Mouse (Mus musculus) CH12.LX (cell line): ENCODE data around the gene Gm44596.

Experiments
- BHLHE40 ChIP-seq: IDR thresholded peaks from 2 replicates; pipeline ENCODE4 v1.6.1; 2011; ENCODE audit warnings: mild to moderate bottlenecking, low read depth, low read length, improper control_type of control experiment
- CHD2 ChIP-seq: IDR thresholded peaks from 2 replicates; pipeline ENCODE4 v1.6.1; 2011; ENCODE audit warnings: low read length, improper control_type of control experiment
- CTCF ChIP-seq, 2 experiments: IDR thresholded peaks in 1 of 2; conservative IDR thresholded peaks in 1 of 2; 2 replicates each; pipeline ENCODE4 v1.5.1; 2011 to 2012; ENCODE audit warnings: low read depth in 2 of 2, low read length in 2 of 2, improper control_type of control experiment in 1 of 2, inconsistent platforms in 1 of 2, mild to moderate bottlenecking in 1 of 2, moderate library complexity in 1 of 2
- ELF1 ChIP-seq: IDR thresholded peaks from 2 replicates; pipeline ENCODE4 v1.6.1; 2014; ENCODE audit warnings: low read depth, mild to moderate bottlenecking, inconsistent platforms, low read length, improper control_type of control experiment
- MEF2A ChIP-seq: IDR thresholded peaks from 2 replicates; pipeline ENCODE4 v1.6.1; 2014; ENCODE audit warnings: low read depth, mild to moderate bottlenecking, inconsistent platforms, low read length, improper control_type of control experiment, borderline replicate concordance
- USF2 ChIP-seq: conservative IDR thresholded peaks from 2 replicates; pipeline ENCODE4 v1.6.1; 2011; ENCODE audit warnings: low read depth, low read length, improper control_type of control experiment

DNA sequence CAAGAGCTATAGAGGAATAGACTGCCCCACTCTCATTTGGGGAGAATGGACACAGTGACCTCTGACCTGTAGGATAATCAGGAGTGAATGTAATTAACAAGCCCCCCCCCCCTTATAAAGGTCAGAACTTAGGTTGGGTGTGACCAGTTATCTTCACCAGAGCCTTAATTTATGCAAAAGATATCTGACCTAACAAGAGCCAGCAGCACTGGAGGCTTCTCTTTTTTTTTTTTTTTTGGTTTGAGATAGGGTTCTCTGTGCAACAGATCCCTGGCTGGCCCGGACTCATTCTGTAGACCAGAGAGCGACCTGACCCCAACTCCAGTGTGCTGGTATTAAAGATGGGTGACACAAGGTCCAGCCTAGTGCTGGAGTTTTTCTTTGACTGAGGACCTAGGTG, 54.0 kb downstream of the Gm44596 start:
- TF ChIP-seq USF2 = no peak
- TF ChIP-seq CHD2 = no peak
- no peak for TF ChIP-seq BHLHE40
- TF ChIP-seq CTCF (conservative IDR thresholded peaks at IDR 0.05 in 1 of 2, IDR thresholded peaks at IDR 0.05 in 1 of 2; ENCODE audit: low read depth in 2 of 2, low read length in 2 of 2) = no peak
- no peak for TF ChIP-seq MEF2A
- TF ChIP-seq ELF1 = no peak
